Mouse (Mus musculus) forebrain, embryonic 13.5 days (tissue): ENCODE results near the gene Garem2. TPM values are rescaled to one million over a fixed set of nuclear protein-coding genes. Genes with fewer than 3 reads are reported as not detected.

Experiments
- ATAC-seq: fragments of 200-750 bp; cut with Nextera tagmentation; 2 replicates; pipeline ENCODE4 v1.8.0; 2017
- H3K27ac ChIP-seq: fragments of 300-500 bp; sonication (generic); 2 replicates; pipeline ENCODE4 v1.5.1; 2015; ENCODE audit warnings: inconsistent platforms, mild to moderate bottlenecking, moderate library complexity
- H3K27me3 ChIP-seq: fragments of 300-500 bp; sonication (generic); 2 replicates; pipeline ENCODE4 v1.6.1; 2015; ENCODE audit warnings: mild to moderate bottlenecking, inconsistent platforms
- H3K36me3 ChIP-seq: fragments of 300-500 bp; sonication (generic); 2 replicates; pipeline ENCODE4 v1.6.1; 2015; ENCODE audit warnings: mild to moderate bottlenecking, inconsistent platforms; ENCODE audit not compliant: poor library complexity, severe bottlenecking
- H3K4me1 ChIP-seq: fragments of 300-500 bp; sonication (generic); 2 replicates; pipeline ENCODE4 v1.6.1; 2015; ENCODE audit warnings: inconsistent platforms
- H3K4me2 ChIP-seq: fragments of 300-500 bp; sonication (generic); 2 replicates; pipeline ENCODE4 v1.6.1; 2015; ENCODE audit warnings: inconsistent platforms, mild to moderate bottlenecking, moderate library complexity
- H3K4me3 ChIP-seq: fragments of 300-500 bp; sonication (generic); 2 replicates; pipeline ENCODE4 v1.5.1; 2015; ENCODE audit warnings: mild to moderate bottlenecking, inconsistent platforms
- H3K9ac ChIP-seq: fragments of 300-500 bp; sonication (generic); 2 replicates; pipeline ENCODE4 v1.6.1; 2015; ENCODE audit warnings: mild to moderate bottlenecking, inconsistent platforms
- H3K9me3 ChIP-seq: fragments of 300-500 bp; sonication (generic); replicated peaks from 2 replicates; pipeline ENCODE4 v1.6.1; 2016; ENCODE audit warnings: inconsistent platforms
- WGBS: fragments of 180-500 bp; shearing (Covaris S2); methylation state at CpG from one replicate; pipeline ENCODE4 v1.1.7; 2015; 5-methylcytosine and 5-hydroxymethylcytosine counted together
- polyA plus RNA-seq: library from polyadenylated mRNA; unstranded; fragments of >200 nt; fragmentation: Nextera tagmentation; extraction: Ambion mirVana; gene quantifications from 2 replicates; pipeline ENCODE4 v1.2.1, GENCODE M21; 2015

The Garem2 gene
- polyA plus RNA-seq, 1 experiment from 2014 or later = 14.4 TPM

GRCm38 (mm10) chr5:30113881-30114760, 9.2 kb downstream of the Garem2 start:
- WGBS = 3% methylated on average over 99 of the region's 103 CpGs
- H3K9ac ChIP-seq = peak overlapping the region; percentile 68
- H3K27ac ChIP-seq = no peak overlapping the region; the same call in 1 of the 2 replicates
- H3K4me1 ChIP-seq = peaks cover 46% of the 10 kb centered on the region
- peak; percentile 86 for ATAC-seq
- peaks cover 33% of the 10 kb centered on the region for H3K27me3 ChIP-seq
- H3K9me3 ChIP-seq = no peaks in the 10 kb centered on the region
- H3K4me2 ChIP-seq = peak overlapping the region; percentile 75
- H3K4me3 ChIP-seq = peak overlapping the region; percentile 47
- H3K36me3 ChIP-seq = peaks cover 80% of the 10 kb centered on the region

GRCm38 (mm10) chr5:30114761-30115140, 9.8 kb downstream of the Garem2 start:
- no peak overlapping the region for H3K27ac ChIP-seq
- ATAC-seq = no peak
- H3K4me1 ChIP-seq = peaks cover 40% of the 10 kb centered on the region
- H3K4me3 ChIP-seq = peak overlapping the region; percentile 47
- peaks cover 81% of the 10 kb centered on the region for H3K36me3 ChIP-seq
- peak overlapping the region; percentile 68 for H3K9ac ChIP-seq
- peak overlapping the region; percentile 75 for H3K4me2 ChIP-seq
- peaks cover 29% of the 10 kb centered on the region for H3K27me3 ChIP-seq
- 4% methylated on average over 28 of the region's 28 CpGs for WGBS
- no peaks in the 10 kb centered on the region for H3K9me3 ChIP-seq

- H3K9ac ChIP-seq = no peak overlapping the region
- H3K4me1 ChIP-seq = peaks cover 30% of the 10 kb centered on the region
- no peak overlapping the region for H3K4me2 ChIP-seq
- 35% methylated on average over 10 of the region's 10 CpGs for WGBS
- ATAC-seq = no peak
- no peaks in the 10 kb centered on the region for H3K9me3 ChIP-seq
- no peak overlapping the region for H3K4me3 ChIP-seq
- peaks cover 91% of the 10 kb centered on the region for H3K36me3 ChIP-seq
- H3K27me3 ChIP-seq = peaks cover 28% of the 10 kb centered on the region
- H3K27ac ChIP-seq = no peak overlapping the region
These were observed 10.8 kb downstream of the Garem2 start for GRCm38 (mm10) chr5:30115718-30116117.

GRCm38 (mm10) chr5:30118018-30118417, 13.1 kb downstream of the Garem2 start:
- ATAC-seq = no peak

GRCm38 (mm10) chr5:30119163-30119562, 14.2 kb downstream of the Garem2 start:
- H3K4me1 ChIP-seq = peaks cover 8% of the 10 kb centered on the region
- no peak overlapping the region for H3K4me2 ChIP-seq
- H3K4me3 ChIP-seq = no peak overlapping the region
- H3K36me3 ChIP-seq = peaks cover 95% of the 10 kb centered on the region
- H3K9ac ChIP-seq = no peak overlapping the region
- H3K27me3 ChIP-seq = peaks cover 10% of the 10 kb centered on the region; the same call in 1 of the 2 replicates
- 87% methylated on average over 6 of the region's 6 CpGs for WGBS
- no peaks in the 10 kb centered on the region for H3K9me3 ChIP-seq
- H3K27ac ChIP-seq = no peak overlapping the region
- ATAC-seq = no peak

More at GRCm38 (mm10) chr5:30118018-30118417, 13.1 kb downstream of the Garem2 start:
- Histone ChIP-seq H3K9ac (no peak overlapping the region), H3K27ac (no peak overlapping the region), H3K9me3 (no peaks in the 10 kb centered on the region), H3K27me3 (peaks cover 20% of the 10 kb centered on the region), H3K36me3 (peaks cover 95% of the 10 kb centered on the region), H3K4me1 (peaks cover 19% of the 10 kb centered on the region), H3K4me2 (no peak overlapping the region), H3K4me3 (no peak overlapping the region)
- 69% methylated on average over 1 of the region's 1 CpGs for WGBS

- 0 out of 2 replicates have a peak, but pooled peaks cover 5% of the 10 kb centered on the region for H3K27me3 ChIP-seq
- H3K27ac ChIP-seq = no peak overlapping the region
- no peak overlapping the region for H3K4me2 ChIP-seq
- H3K9me3 ChIP-seq = no peaks in the 10 kb centered on the region
- no peak for ATAC-seq
- no peak overlapping the region for H3K4me3 ChIP-seq
- no peak overlapping the region for H3K9ac ChIP-seq
- 92% methylated on average over 7 of the region's 7 CpGs for WGBS
- H3K4me1 ChIP-seq = no peaks in the 10 kb centered on the region
- peaks cover 100% of the 10 kb centered on the region for H3K36me3 ChIP-seq
These were observed 15.1 kb downstream of the Garem2 start for GRCm38 (mm10) chr5:30120106-30120505.

- Histone ChIP-seq H3K4me3 (no peak overlapping the region), H3K27ac (no peak overlapping the region), H3K27me3 (no peaks in the 10 kb centered on the region), H3K4me1 (no peaks in the 10 kb centered on the region), H3K9ac (no peak overlapping the region), H3K9me3 (no peaks in the 10 kb centered on the region), H3K4me2 (no peak overlapping the region), H3K36me3 (peaks cover 99% of the 10 kb centered on the region)
- 93% methylated on average over 6 of the region's 6 CpGs for WGBS
- ATAC-seq = no peak
These were observed 17.5 kb downstream of the Garem2 start for GRCm38 (mm10) chr5:30122481-30122880.

- Histone ChIP-seq H3K36me3 (peaks cover 92% of the 10 kb centered on the region), H3K27ac (no peak overlapping the region), H3K4me2 (no peak overlapping the region), H3K4me3 (no peak overlapping the region), H3K9ac (no peak overlapping the region), H3K9me3 (no peaks in the 10 kb centered on the region), H3K4me1 (no peaks in the 10 kb centered on the region), H3K27me3 (no peaks in the 10 kb centered on the region)
- WGBS = 46% methylated on average over 5 of the region's 5 CpGs
- 0 out of 2 replicates have a peak, but pooled peaks have one; percentile 38 for ATAC-seq
These were observed 20.6 kb downstream of the Garem2 start for GRCm38 (mm10) chr5:30125587-30125986.

GRCm38 (mm10) chr5:30126756-30127155, 21.8 kb downstream of the Garem2 start:
- peaks cover 87% of the 10 kb centered on the region for H3K36me3 ChIP-seq

GRCm38 (mm10) chr5:30127921-30128597, 23.1 kb downstream of the Garem2 start:
- Histone ChIP-seq H3K9me3 (no peaks in the 10 kb centered on the region), H3K27ac (no peak overlapping the region), H3K36me3 (peaks cover 87% of the 10 kb centered on the region), H3K27me3 (no peaks in the 10 kb centered on the region), H3K4me2 (no peak overlapping the region), H3K4me1 (no peaks in the 10 kb centered on the region), H3K9ac (no peak overlapping the region), H3K4me3 (no peak overlapping the region)
- ATAC-seq = no peak
- WGBS = 92% methylated on average over 13 of the region's 13 CpGs

More at GRCm38 (mm10) chr5:30126756-30127155, 21.8 kb downstream of the Garem2 start:
- Histone ChIP-seq H3K27me3 (no peaks in the 10 kb centered on the region), H3K4me3 (no peak overlapping the region), H3K27ac (no peak overlapping the region), H3K4me2 (no peak overlapping the region), H3K9ac (no peak overlapping the region), H3K4me1 (no peaks in the 10 kb centered on the region), H3K9me3 (no peaks in the 10 kb centered on the region)
- WGBS = 82% methylated on average over 7 of the region's 7 CpGs
- ATAC-seq = no peak

GRCm38 (mm10) chr5:30128680-30129079, 23.7 kb downstream of the Garem2 start:
- Histone ChIP-seq H3K4me1 (no peaks in the 10 kb centered on the region), H3K9ac (no peak overlapping the region), H3K36me3 (peaks cover 86% of the 10 kb centered on the region), H3K27ac (no peak overlapping the region), H3K4me3 (no peak overlapping the region), H3K9me3 (no peaks in the 10 kb centered on the region), H3K27me3 (no peaks in the 10 kb centered on the region), H3K4me2 (no peak overlapping the region)
- 92% methylated on average over 6 of the region's 6 CpGs for WGBS
- no peak for ATAC-seq

- 89% methylated on average over 4 of the region's 4 CpGs for WGBS
- Histone ChIP-seq H3K9me3 (no peaks in the 10 kb centered on the region), H3K4me1 (no peaks in the 10 kb centered on the region), H3K9ac (no peak overlapping the region), H3K4me3 (no peak overlapping the region), H3K27me3 (no peaks in the 10 kb centered on the region), H3K36me3 (peaks cover 81% of the 10 kb centered on the region), H3K27ac (no peak overlapping the region), H3K4me2 (no peak overlapping the region)
- no peak for ATAC-seq
These were observed 26.3 kb downstream of the Garem2 start for GRCm38 (mm10) chr5:30131246-30131645.
